Mouse (Mus musculus) heart, embryonic 16.5 days (tissue): ENCODE results near the gene Gm14409. TPM values are rescaled to one million over a fixed set of nuclear protein-coding genes. Genes with fewer than 3 reads are reported as not detected.

ENCODE experiments used
- polyA plus RNA-seq: library from polyadenylated mRNA; unstranded; fragments of >200 nt; fragmentation: Nextera tagmentation; extraction: Ambion mirVana; gene quantifications from 2 replicates; pipeline ENCODE4 v1.2.1, GENCODE M21; 2015

Gm14409 gene
- polyA plus RNA-seq, 1 experiment from 2014 or later = not detected

Other genes with a start within 250 kb of the Gm14409 start
- 0.14 and 0.42 TPM in 2 replicates for gene Gm14401, start 192.7 kb downstream of the Gm14409 start, polyA plus RNA-seq
- 15.8 and 19.9 TPM in 2 replicates for gene Gm14410, start 60.6 kb downstream of the Gm14409 start, polyA plus RNA-seq
- gene Gm14412, start 57.3 kb upstream of the Gm14409 start, polyA plus RNA-seq = 0.21 and 0.31 TPM in 2 replicates
- gene Gm14418, start 131.3 kb upstream of the Gm14409 start, polyA plus RNA-seq = 3.7 and 6.4 TPM in 2 replicates
- 13.9 and 14.8 TPM in 2 replicates for gene Zfp970, start 197.7 kb upstream of the Gm14409 start, polyA plus RNA-seq
- 7.6 and 7.8 TPM in 2 replicates for gene Gm14403, start 231.2 kb upstream of the Gm14409 start, polyA plus RNA-seq